Mouse (Mus musculus): Measurements from ENCODE around the gene Ahnak. TPM values are rescaled to one million over a fixed set of nuclear protein-coding genes. Genes with fewer than 3 reads are reported as not detected.
"Not testable (repeated sequence)": the region's sequence is repeated elsewhere in the genome, so short reads cannot be mapped to it uniquely, and the experiment has no call there.

Ahnak gene
- polyA plus RNA-seq, 1 experiment from 2014 or later, result 3.5 TPM

- H3K4me1 ChIP-seq (ENCODE audit: control insufficient read depth, insufficient read depth, low read depth, low read length), result no peaks in the 10 kb centered on the region
- no peak for ATAC-seq
- WGBS, result 86% methylated on average over 6 of the region's 6 CpGs
- no peak overlapping the region for H3K9ac ChIP-seq (ENCODE audit: low read depth, low read length)
- no peak overlapping the region for H3K27ac ChIP-seq (ENCODE audit: low read depth, low read length)
- no peaks in the 10 kb centered on the region for H3K27me3 ChIP-seq (replicated peaks; ENCODE audit: control insufficient read depth, insufficient read depth, low read length)
- H3K4me3 ChIP-seq (ENCODE audit: low read length), result no peak overlapping the region
- no peaks in the 10 kb centered on the region for H3K9me3 ChIP-seq (ENCODE audit: control insufficient read depth, low read length)
- no peaks in the 10 kb centered on the region for H3K36me3 ChIP-seq (ENCODE audit: control insufficient read depth, insufficient read depth, low read length)
- H3K4me2 ChIP-seq (ENCODE audit: low read length), result no peak overlapping the region
Observed at GRCm38 (mm10) chr19:8998546-8998945, 9.5 kb downstream of the Ahnak start.

- Histone ChIP-seq H3K9ac (ENCODE audit: low read depth, low read length) (no peak overlapping the region), H3K4me3 (ENCODE audit: low read length) (no peak overlapping the region), H3K9me3 (ENCODE audit: control insufficient read depth, low read length) (no peaks in the 10 kb centered on the region), H3K27me3 (replicated peaks; ENCODE audit: control insufficient read depth, insufficient read depth, low read length) (no peaks in the 10 kb centered on the region), H3K36me3 (ENCODE audit: control insufficient read depth, insufficient read depth, low read length) (no peaks in the 10 kb centered on the region), H3K4me1 (ENCODE audit: control insufficient read depth, insufficient read depth, low read depth, low read length) (no peaks in the 10 kb centered on the region), H3K27ac (ENCODE audit: low read depth, low read length) (no peak overlapping the region), H3K4me2 (ENCODE audit: low read length) (no peak overlapping the region)
- WGBS, result 90% methylated on average over 4 of the region's 4 CpGs
- ATAC-seq, result no peak
Observed at GRCm38 (mm10) chr19:8999223-8999622, 10.1 kb downstream of the Ahnak start.

- H3K36me3 ChIP-seq (ENCODE audit: control insufficient read depth, insufficient read depth, low read length); H3K4me3 ChIP-seq (ENCODE audit: low read length); H3K4me2 ChIP-seq (ENCODE audit: low read length); H3K9ac ChIP-seq (ENCODE audit: low read depth, low read length); H3K27ac ChIP-seq (ENCODE audit: low read depth, low read length); H3K27me3 ChIP-seq (replicated peaks; ENCODE audit: control insufficient read depth, insufficient read depth, low read length); H3K4me1 ChIP-seq (ENCODE audit: control insufficient read depth, insufficient read depth, low read depth, low read length); H3K9me3 ChIP-seq (ENCODE audit: control insufficient read depth, low read length); ATAC-seq: not testable (repeated sequence)
- 95% methylated on average over 2 of the region's 2 CpGs for WGBS
Observed at GRCm38 (mm10) chr19:9006915-9007314, 17.8 kb downstream of the Ahnak start.

- Histone ChIP-seq H3K4me2 (ENCODE audit: low read length) (no peak overlapping the region), H3K36me3 (ENCODE audit: control insufficient read depth, insufficient read depth, low read length) (no peaks in the 10 kb centered on the region), H3K4me1 (ENCODE audit: control insufficient read depth, insufficient read depth, low read depth, low read length) (no peaks in the 10 kb centered on the region), H3K4me3 (ENCODE audit: low read length) (no peak overlapping the region), H3K27ac (ENCODE audit: low read depth, low read length) (no peak overlapping the region), H3K27me3 (replicated peaks; ENCODE audit: control insufficient read depth, insufficient read depth, low read length) (no peaks in the 10 kb centered on the region), H3K9me3 (ENCODE audit: control insufficient read depth, low read length) (no peaks in the 10 kb centered on the region), H3K9ac (ENCODE audit: low read depth, low read length) (no peak overlapping the region)
- 88% methylated on average over 3 of the region's 3 CpGs for WGBS
- no peak for ATAC-seq
Observed at GRCm38 (mm10) chr19:9019298-9019697, 30.2 kb downstream of the Ahnak start.

GRCm38 (mm10) chr19:9023021-9023778, 34.1 kb downstream of the Ahnak start:
- Histone ChIP-seq H3K4me1 (ENCODE audit: control insufficient read depth, insufficient read depth, low read depth, low read length) (peaks cover 8% of the 10 kb centered on the region), H3K4me3 (ENCODE audit: low read length) (no peak overlapping the region), H3K27me3 (replicated peaks; ENCODE audit: control insufficient read depth, insufficient read depth, low read length) (no peaks in the 10 kb centered on the region), H3K9ac (ENCODE audit: low read depth, low read length) (no peak overlapping the region), H3K4me2 (ENCODE audit: low read length) (no peak overlapping the region), H3K36me3 (ENCODE audit: control insufficient read depth, insufficient read depth, low read length) (no peaks in the 10 kb centered on the region), H3K27ac (ENCODE audit: low read depth, low read length) (no peak overlapping the region), H3K9me3 (ENCODE audit: control insufficient read depth, low read length) (no peaks in the 10 kb centered on the region)
- 53% methylated on average over 11 of the region's 11 CpGs for WGBS
- ATAC-seq, result 0 out of 2 replicates have a peak, but pooled peaks have one; percentile 40

- no peak overlapping the region for H3K4me3 ChIP-seq (ENCODE audit: low read length)
- H3K27ac ChIP-seq (ENCODE audit: low read depth, low read length), result no peak overlapping the region
- peaks cover 8% of the 10 kb centered on the region for H3K4me1 ChIP-seq (ENCODE audit: control insufficient read depth, insufficient read depth, low read depth, low read length)
- WGBS, result 87% methylated on average over 5 of the region's 5 CpGs
- no peak overlapping the region for H3K9ac ChIP-seq (ENCODE audit: low read depth, low read length)
- H3K4me2 ChIP-seq (ENCODE audit: low read length), result no peak overlapping the region
- no peaks in the 10 kb centered on the region for H3K36me3 ChIP-seq (ENCODE audit: control insufficient read depth, insufficient read depth, low read length)
- no peaks in the 10 kb centered on the region for H3K27me3 ChIP-seq (replicated peaks; ENCODE audit: control insufficient read depth, insufficient read depth, low read length)
- H3K9me3 ChIP-seq (ENCODE audit: control insufficient read depth, low read length), result no peaks in the 10 kb centered on the region
- no peak for ATAC-seq
Observed at GRCm38 (mm10) chr19:9025562-9026257, 36.6 kb downstream of the Ahnak start.

GRCm38 (mm10) chr19:9026634-9027033, 37.5 kb downstream of the Ahnak start:
- peaks cover 8% of the 10 kb centered on the region for H3K4me1 ChIP-seq (ENCODE audit: control insufficient read depth, insufficient read depth, low read depth, low read length)
- H3K9me3 ChIP-seq (ENCODE audit: control insufficient read depth, low read length), result no peaks in the 10 kb centered on the region
- WGBS, result 53% methylated on average over 4 of the region's 4 CpGs
- no peak overlapping the region for H3K4me2 ChIP-seq (ENCODE audit: low read length)
- H3K27me3 ChIP-seq (replicated peaks; ENCODE audit: control insufficient read depth, insufficient read depth, low read length), result no peaks in the 10 kb centered on the region
- H3K9ac ChIP-seq (ENCODE audit: low read depth, low read length), result no peak overlapping the region
- H3K27ac ChIP-seq (ENCODE audit: low read depth, low read length), result no peak overlapping the region
- no peaks in the 10 kb centered on the region for H3K36me3 ChIP-seq (ENCODE audit: control insufficient read depth, insufficient read depth, low read length)
- no peak overlapping the region for H3K4me3 ChIP-seq (ENCODE audit: low read length)
- ATAC-seq, result peak; percentile 87

GRCm38 (mm10) chr19:9027795-9028194, 38.7 kb downstream of the Ahnak start:
- H3K4me3 ChIP-seq (ENCODE audit: low read length), result no peak overlapping the region
- H3K27me3 ChIP-seq (replicated peaks; ENCODE audit: control insufficient read depth, insufficient read depth, low read length), result no peaks in the 10 kb centered on the region
- H3K4me2 ChIP-seq (ENCODE audit: low read length), result no peak overlapping the region
- H3K27ac ChIP-seq (ENCODE audit: low read depth, low read length), result no peak overlapping the region
- no peaks in the 10 kb centered on the region for H3K36me3 ChIP-seq (ENCODE audit: control insufficient read depth, insufficient read depth, low read length)
- peaks cover 8% of the 10 kb centered on the region for H3K4me1 ChIP-seq (ENCODE audit: control insufficient read depth, insufficient read depth, low read depth, low read length)
- H3K9ac ChIP-seq (ENCODE audit: low read depth, low read length), result no peak overlapping the region
- 8% methylated on average over 5 of the region's 5 CpGs for WGBS
- no peaks in the 10 kb centered on the region for H3K9me3 ChIP-seq (ENCODE audit: control insufficient read depth, low read length)
- peak; percentile 69; the same call in 1 of the 2 replicates for ATAC-seq

- no peak for ATAC-seq
- Histone ChIP-seq H3K27ac (ENCODE audit: low read depth, low read length) (no peak overlapping the region), H3K36me3 (ENCODE audit: control insufficient read depth, insufficient read depth, low read length) (no peaks in the 10 kb centered on the region)
Observed at GRCm38 (mm10) chr19:9028375-9028774, 39.3 kb downstream of the Ahnak start.

More at GRCm38 (mm10) chr19:9028375-9028774, 39.3 kb downstream of the Ahnak start:
- Histone ChIP-seq H3K9ac (ENCODE audit: low read depth, low read length) (no peak overlapping the region), H3K27me3 (replicated peaks; ENCODE audit: control insufficient read depth, insufficient read depth, low read length) (no peaks in the 10 kb centered on the region), H3K4me1 (ENCODE audit: control insufficient read depth, insufficient read depth, low read depth, low read length) (peaks cover 8% of the 10 kb centered on the region), H3K4me2 (ENCODE audit: low read length) (no peak overlapping the region), H3K4me3 (ENCODE audit: low read length) (no peak overlapping the region), H3K9me3 (ENCODE audit: control insufficient read depth, low read length) (no peaks in the 10 kb centered on the region)
- WGBS, result 72% methylated on average over 3 of the region's 3 CpGs

Data from hindbrain, embryonic 16.5 days (tissue).